Mouse (Mus musculus): ENCODE data around the gene Olfr1395.

- TF ChIP-seq CTCF (IDR thresholded peaks at IDR 0.05; ENCODE audit: low read depth) (no peak), EP300 (IDR thresholded peaks at IDR 0.05; ENCODE audit: low read depth) (no peak)
Measured at GRCm38 (mm10) chr11:49092786-49093185, 49.3 kb upstream of the Olfr1395 start.

Measured in liver, embryonic 14.5 days (tissue).